Mouse (Mus musculus): Measurements from ENCODE around the gene Spo11.

Gene Spo11

GRCm38 (mm10) chr2:173011440-173011839 is 33.9 kb downstream of the Spo11 start:
- DNase-seq, result no peak

DNA sequence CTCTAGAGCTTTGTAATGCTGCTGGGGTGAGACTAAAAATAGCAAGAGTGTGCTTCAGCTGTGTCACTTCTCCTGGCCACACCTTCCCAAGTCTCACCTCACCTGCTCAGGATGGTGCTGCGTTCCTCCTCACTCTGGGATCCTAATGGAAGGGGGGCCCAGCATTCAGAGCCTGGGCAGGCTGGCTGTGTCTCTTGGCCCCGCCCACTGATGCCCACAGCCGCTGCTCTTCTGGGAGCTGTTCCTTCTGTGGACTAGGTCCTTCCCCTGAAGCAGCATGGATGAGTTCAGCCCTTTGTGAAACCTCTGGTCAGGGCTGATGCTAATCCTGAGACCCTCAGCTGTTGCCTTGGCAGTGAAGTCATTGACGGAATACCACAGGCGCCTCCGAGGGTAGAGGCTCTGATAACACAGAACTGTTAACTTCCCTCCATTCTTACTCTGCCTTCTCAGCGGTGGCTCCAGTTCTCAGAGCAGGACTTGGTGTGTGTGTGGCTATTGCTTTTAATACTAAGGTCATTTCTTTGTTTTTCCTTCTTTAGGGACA is 37.3 kb downstream of the Spo11 start:
- no peak for DNase-seq

DNA sequence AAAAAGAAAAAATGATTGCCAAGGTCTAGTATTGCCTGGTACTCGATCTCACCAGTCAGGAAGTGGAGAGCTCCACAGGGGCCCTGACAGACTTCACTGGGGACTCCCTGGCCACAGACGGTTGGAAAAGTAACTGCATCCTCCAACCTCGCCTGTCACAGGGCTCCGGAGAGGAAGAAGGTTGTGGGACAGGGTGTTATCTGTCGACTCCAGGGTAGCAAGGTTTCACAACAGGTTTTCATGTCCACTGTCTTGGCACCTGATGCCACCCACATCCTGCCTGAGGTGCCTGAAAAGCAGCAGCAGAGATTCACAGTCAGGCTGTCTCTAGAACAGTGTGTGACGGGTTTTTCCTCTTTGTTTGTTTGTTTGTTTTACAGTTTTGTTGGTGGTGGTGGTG is 40.4 kb downstream of the Spo11 start:
- no peak for DNase-seq

DNA sequence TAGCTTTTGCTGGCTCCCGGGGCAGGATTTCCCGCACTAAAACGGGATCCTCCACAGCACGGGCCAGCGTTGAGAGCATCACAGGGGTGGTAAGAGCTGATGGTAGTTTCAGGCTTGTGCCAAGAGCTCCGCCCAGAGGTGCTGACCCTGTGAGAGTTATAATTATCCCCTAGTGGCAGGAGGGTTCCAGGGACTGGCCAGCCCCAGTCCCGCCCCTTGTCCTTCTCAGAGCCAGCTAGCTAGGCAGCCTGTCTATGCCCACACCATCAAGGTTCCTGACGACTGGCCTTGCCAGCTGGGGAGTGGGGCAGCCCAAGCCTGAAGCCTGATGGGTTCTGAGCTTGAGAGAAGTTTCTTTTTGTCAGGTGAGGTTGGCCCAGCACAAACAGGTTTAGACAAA is 41.1 kb downstream of the Spo11 start:
- no peak for DNase-seq

- DNase-seq, result peak in 1 of 2 experiments; percentile 16
Observed at GRCm38 (mm10) chr2:173019322-173019721, 41.8 kb downstream of the Spo11 start.

DNA sequence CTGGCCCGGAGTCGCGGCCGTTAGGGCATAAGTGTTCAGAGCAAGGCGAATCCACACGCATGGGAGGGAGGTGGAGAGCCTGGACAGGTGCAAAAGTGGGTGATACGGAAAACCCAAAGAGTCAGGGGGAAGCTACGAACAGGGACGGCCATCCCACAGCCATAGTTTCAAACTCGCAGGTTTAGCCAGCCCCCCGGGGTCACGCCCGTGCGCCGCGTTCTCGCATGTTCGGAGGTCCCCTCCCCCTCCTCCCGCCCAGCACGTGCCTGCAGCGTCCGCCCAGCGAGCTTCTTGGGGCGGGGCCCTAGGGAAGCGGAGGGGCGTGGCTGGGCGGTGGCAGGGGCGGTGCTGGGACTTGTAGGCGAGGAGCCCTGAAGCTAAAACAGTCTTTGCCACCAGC is 42.3 kb downstream of the Spo11 start:
- peak; percentile 81 to 84 for DNase-seq

DNA sequence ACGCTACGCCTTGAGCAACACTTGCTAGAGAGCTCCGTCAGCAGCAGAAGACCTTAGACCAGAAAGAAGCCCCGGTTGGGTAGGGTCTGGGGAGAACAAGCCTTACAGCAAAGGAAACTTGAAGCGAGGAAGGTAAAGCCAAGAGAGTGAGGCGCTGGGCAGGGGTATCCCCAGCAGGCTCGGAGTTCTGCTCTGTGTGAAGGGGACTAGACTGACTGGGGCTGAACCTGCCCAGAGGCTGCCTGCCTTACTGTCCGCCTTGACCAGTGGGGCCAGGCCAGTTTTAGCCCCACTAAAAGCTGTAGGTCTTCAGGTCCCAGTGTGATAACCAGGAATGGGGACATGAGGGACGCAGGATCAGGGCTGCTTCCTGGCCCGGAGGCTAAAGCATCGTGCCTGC is 42.9 kb downstream of the Spo11 start, which contains the start of gene Rbm38:
TSS of gene Rbm38 (plus strand) at position 69 of the 400 bp plus-strand sequence.
- DNase-seq, result no peak

- peak; percentile 96 for DNase-seq
Observed at GRCm38 (mm10) chr2:173021633-173022055, 44.1 kb downstream of the Spo11 start.

- peak in 1 of 2 experiments; percentile 58 for DNase-seq
Observed at GRCm38 (mm10) chr2:173022056-173022681, 44.7 kb downstream of the Spo11 start.

DNA sequence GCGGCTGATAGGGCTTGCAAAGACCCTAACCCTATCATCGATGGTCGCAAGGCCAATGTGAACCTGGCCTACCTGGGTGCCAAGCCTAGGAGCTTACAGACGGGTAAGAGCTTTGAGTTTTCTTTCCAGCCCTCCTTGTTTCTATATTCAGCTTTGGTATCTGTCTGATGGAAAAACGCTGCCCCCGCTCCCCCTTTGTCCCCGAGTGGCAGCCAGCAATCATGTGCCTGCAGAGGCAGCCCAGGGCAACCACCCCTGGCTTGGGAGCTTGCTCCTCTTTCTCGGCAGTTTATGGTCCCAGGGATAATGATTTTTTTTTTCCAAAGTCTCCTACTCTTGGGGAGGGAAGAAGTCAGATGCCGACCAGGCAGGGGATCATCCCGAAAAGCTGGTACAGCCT is 45.3 kb downstream of the Spo11 start:
- no peak for DNase-seq

GRCm38 (mm10) chr2:173023371-173023851 is 45.9 kb downstream of the Spo11 start:
- DNase-seq, result no peak

GRCm38 (mm10) chr2:173023966-173024365 is 46.5 kb downstream of the Spo11 start:
- DNase-seq, result no peak

- DNase-seq, result no peak
Observed at GRCm38 (mm10) chr2:173024392-173024791, 46.9 kb downstream of the Spo11 start.

- DNase-seq, result peak; percentile 37 to 49
Observed at GRCm38 (mm10) chr2:173024938-173025337, 47.4 kb downstream of the Spo11 start.

DNA sequence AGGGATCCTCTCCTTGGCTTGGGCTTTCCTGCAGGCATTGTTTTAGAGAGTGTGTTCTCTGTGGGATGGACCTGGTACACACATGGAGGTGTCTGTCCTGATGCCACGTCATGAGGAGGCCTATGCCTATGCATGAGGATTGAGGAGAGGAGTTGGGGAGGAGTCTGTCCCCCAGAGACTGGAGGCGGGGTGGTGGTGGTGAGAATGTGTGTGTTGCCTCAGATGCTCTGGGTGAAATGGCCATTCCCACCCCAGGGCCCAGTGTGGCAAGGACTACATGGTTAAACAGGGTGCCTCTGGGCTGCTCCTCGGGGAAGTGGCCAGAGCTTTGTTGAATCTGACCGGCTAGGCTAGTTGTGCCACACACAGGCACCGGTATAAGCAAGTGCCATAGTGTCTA is 48.8 kb downstream of the Spo11 start:
- DNase-seq, result no peak

DNA sequence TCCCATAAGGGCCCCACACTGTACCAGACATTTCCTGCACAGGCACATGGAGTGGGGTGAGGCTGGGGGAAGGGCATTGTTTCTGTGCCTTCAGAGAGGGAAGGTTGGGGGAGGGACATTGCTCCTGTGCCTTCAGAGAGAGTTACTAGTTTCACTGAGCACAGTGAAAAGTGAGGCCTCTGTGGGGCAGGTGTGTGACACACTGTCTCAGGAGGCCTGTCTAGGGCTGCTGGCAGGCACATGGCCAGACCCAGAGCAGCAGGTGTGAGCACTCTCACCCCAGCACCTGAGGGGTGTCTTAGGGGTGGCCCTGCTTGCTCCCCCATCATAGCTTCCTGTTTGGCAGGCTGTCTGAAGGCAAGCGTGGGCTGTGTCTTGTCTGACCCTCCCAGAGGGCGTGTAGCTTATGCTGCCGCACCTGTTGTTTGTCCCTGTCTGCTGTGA is 49.2 kb downstream of the Spo11 start:
- DNase-seq, result no peak

DNA sequence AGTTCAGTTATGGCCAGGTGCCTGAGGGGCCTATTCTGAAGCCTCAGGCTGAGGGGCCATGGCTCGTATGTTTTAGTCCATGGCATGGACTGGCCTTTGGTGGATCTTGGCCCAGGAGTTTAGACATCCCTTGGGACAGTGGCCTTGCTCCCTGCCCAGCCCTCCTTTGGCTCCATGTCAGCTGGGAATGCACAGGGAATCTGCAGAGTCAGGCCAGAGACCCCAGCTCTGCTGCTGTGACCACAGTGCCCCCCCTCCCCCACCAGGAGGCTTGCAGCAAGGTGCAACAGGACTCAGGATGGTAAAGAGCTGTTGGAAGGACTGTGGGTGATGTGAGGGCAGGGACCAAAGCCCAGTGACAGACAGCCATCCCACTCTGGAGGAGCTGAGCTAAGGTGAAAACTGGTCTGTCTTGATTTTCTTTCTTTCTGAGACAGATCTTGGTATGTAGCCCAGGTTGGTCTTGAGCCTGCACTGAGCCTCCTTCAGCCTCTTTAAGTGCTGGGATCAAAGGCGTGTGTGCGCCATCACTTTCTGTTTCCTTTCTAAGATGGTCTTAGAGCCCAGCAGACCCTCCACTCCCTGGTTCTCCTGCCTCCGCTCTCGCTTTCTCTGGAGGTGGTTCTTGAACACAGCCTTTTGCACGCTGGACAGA is 49.8 kb downstream of the Spo11 start:
- no peak for DNase-seq

DNA sequence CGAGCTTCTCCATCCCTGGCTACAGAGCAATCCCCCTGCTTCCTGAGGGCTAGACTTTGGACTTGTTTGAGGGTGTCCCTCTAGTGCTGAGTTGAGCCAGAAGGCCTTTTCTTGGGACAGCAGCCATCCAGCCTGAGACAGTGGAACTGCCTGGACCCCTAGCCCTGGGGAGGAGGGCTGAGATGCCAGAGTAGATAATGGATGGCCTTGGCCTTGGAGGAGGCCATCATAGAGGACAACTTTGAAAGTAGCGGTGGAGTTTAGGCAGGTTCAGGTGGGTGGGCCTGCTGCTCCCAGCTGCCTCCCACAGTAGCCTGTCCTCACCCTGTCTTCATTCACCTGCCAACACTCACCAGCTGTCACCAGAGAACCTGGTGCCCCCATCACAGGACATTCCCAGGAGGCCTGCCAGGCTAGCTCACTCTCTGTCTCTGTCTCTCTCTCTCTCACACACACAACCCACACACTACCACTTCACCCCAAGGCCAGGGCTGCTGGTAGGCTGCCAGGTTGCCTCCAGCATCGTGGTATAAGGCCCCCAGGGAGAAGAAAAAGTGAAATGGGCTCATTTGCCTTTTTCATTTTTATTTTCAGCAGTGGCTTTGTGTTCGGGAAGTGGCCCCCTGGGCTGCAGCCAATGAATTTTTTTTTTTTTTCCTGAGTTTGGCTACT is 50.5 kb downstream of the Spo11 start:
- DNase-seq, result no peak

GRCm38 (mm10) chr2:173028508-173029031 is 51.1 kb downstream of the Spo11 start:
- no peak for DNase-seq

DNA sequence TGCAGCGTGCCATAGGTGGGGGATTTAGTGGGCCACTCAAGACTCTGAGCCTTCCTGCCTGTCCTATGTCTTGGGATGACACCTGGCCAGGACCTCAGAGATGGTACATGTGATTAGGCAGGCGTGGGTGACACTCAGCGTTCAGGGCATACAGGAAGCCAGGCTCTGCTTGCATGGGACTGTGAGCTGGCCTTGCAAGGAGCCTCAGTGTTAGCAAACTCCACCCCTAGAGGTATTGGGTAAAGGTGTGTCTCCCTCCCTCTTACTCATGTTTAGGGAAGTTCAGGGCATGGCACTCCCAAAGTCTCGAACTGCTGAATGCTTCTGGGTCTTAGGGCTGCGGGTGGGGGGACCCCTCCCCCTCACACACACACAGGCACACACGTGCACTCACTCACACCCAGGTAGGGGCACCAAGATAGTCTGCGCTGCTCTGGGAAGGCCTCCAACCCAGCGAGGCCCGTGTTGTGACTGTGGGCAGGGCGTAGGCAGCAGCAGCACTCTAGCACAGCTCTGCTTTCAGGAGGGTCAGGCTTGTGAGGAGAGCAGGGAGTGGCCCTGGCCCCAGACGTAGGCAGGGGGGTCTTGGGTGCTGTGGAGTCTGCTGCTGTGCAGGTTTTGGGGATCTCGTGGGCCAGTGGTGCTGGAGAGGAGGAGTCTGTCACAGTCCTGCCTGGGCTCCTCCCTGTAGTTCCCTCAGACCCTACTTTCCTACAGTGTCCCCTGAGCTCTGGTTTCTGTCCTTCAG is 53.3 kb downstream of the Spo11 start:
- DNase-seq, result no peak

DNA sequence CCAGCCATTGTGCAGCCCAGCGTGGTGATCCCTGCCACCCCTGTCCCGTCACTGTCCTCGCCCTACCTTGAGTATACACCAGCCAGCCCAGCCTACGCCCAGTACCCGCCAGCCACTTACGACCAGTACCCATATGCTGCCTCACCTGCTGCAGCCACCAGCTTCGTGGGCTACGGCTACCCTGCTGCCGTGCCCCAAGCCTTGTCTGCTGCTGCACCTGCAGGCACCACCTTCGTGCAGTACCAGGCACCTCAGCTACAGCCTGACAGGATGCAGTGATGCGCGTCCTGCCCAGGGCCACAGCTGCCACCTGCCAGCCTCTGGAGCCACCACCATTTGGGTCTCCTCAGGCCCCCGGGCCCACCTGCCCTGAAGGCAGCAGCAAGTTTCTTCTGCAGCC is 56.0 kb downstream of the Spo11 start:
- no peak for DNase-seq

GRCm38 (mm10) chr2:173034998-173035397 is 57.5 kb downstream of the Spo11 start:
- DNase-seq, result no peak

DNA sequence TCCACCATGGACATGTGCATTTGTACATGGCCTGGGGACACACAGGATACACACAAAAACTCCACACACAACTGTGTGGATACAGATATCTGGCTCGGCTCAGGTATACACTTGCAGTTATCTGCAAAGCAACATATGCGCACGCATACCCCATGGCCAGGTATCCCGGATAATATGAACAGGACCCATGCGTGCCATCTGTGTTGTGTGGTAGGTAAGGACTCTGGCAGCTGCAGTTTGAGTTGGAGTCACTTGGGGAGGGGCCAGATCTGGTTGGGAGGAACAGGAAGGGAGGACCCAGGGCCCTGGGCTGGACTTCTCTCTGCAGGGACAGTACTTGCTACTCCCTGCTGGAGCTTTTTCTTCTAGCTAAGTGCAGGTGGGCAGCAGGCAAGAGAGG is 58.2 kb downstream of the Spo11 start:
- DNase-seq, result no peak
